Mouse (Mus musculus): ENCODE data around the gene Uba52.
A peak's percentile ranks its signal among the peaks of the same experiment; 100 is the strongest.

Uba52 gene

GRCm38 (mm10) chr8:70481908-70482307 is 28.7 kb downstream of the Uba52 start:
- no peak for DNase-seq (ENCODE audit: low spot score)

- no peak for DNase-seq (ENCODE audit: low spot score)
Observed at GRCm38 (mm10) chr8:70477269-70477982, 33.2 kb downstream of the Uba52 start.

GRCm38 (mm10) chr8:70476333-70477268 is 34.0 kb downstream of the Uba52 start, which contains the start of gene Klhl26:
Gene Klhl26, minus strand, starts transcription at chr8:70476968.
- DNase-seq (ENCODE audit: low spot score) = peak; percentile 98

GRCm38 (mm10) chr8:70471856-70472255 is 38.7 kb downstream of the Uba52 start:
- no peak for DNase-seq (ENCODE audit: low spot score)

GRCm38 (mm10) chr8:70469938-70470337 is 40.7 kb downstream of the Uba52 start:
- DNase-seq (ENCODE audit: low spot score) = no peak

GRCm38 (mm10) chr8:70469295-70469916 is 41.2 kb downstream of the Uba52 start:
- DNase-seq (ENCODE audit: low spot score) = no peak

GRCm38 (mm10) chr8:70468733-70469132 is 41.9 kb downstream of the Uba52 start:
- DNase-seq (ENCODE audit: low spot score) = no peak

- DNase-seq (ENCODE audit: low spot score) = no peak
Observed at GRCm38 (mm10) chr8:70467907-70468306, 42.7 kb downstream of the Uba52 start.

- no peak for DNase-seq (ENCODE audit: low spot score)
Observed at GRCm38 (mm10) chr8:70467229-70467725, 43.3 kb downstream of the Uba52 start.

- DNase-seq (ENCODE audit: low spot score) = no peak
Observed at GRCm38 (mm10) chr8:70466771-70467170, 43.8 kb downstream of the Uba52 start.

- no peak for DNase-seq (ENCODE audit: low spot score)
Observed at GRCm38 (mm10) chr8:70466305-70466704, 44.3 kb downstream of the Uba52 start.

GRCm38 (mm10) chr8:70465701-70466100 is 44.9 kb downstream of the Uba52 start:
- no peak for DNase-seq (ENCODE audit: low spot score)

- DNase-seq (ENCODE audit: low spot score) = no peak
Observed at GRCm38 (mm10) chr8:70464162-70464561, 46.4 kb downstream of the Uba52 start.

GRCm38 (mm10) chr8:70463306-70463705 is 47.3 kb downstream of the Uba52 start:
- DNase-seq (ENCODE audit: low spot score) = no peak

- DNase-seq (ENCODE audit: low spot score) = no peak
Observed at GRCm38 (mm10) chr8:70462516-70462813, 48.1 kb downstream of the Uba52 start.

GRCm38 (mm10) chr8:70461765-70462515 is 48.7 kb downstream of the Uba52 start:
- DNase-seq (ENCODE audit: low spot score) = no peak

GRCm38 (mm10) chr8:70460606-70461005 is 50.0 kb downstream of the Uba52 start:
- no peak for DNase-seq (ENCODE audit: low spot score)

- DNase-seq (ENCODE audit: low spot score) = no peak
Observed at GRCm38 (mm10) chr8:70460199-70460598, 50.4 kb downstream of the Uba52 start.

- no peak for DNase-seq (ENCODE audit: low spot score)
Observed at GRCm38 (mm10) chr8:70459636-70460035, 51.0 kb downstream of the Uba52 start.

GRCm38 (mm10) chr8:70458462-70458861 is 52.1 kb downstream of the Uba52 start:
- no peak for DNase-seq (ENCODE audit: low spot score)
